Mouse (Mus musculus) monocyte, adult 2 months (primary cell): ENCODE data around the gene Mettl27.
A peak's percentile ranks its signal among the peaks of the same experiment; 100 is the strongest.
"Not testable (repeated sequence)": the region's sequence is repeated elsewhere in the genome, so short reads cannot be mapped to it uniquely, and the experiment has no call there.

ENCODE experiments used
- DNase-seq, 2 experiments: peaks; one replicate each; pipeline ENCODE4 v3.0.0; 2022; ENCODE audit warnings: low spot score in 2 of 2, low read depth in 1 of 2

The Mettl27 gene

GRCm38 (mm10) chr5:134951053-134951884 is 19.1 kb downstream of the Mettl27 start:
- DNase-seq, result no peak

- no peak for DNase-seq
Measured at GRCm38 (mm10) chr5:134955491-134955890, 23.3 kb downstream of the Mettl27 start.

GRCm38 (mm10) chr5:134959114-134959513 is 26.9 kb downstream of the Mettl27 start:
- no peak for DNase-seq

GRCm38 (mm10) chr5:134960430-134960829 is 28.3 kb downstream of the Mettl27 start:
- DNase-seq, result no peak

GRCm38 (mm10) chr5:134961519-134961918 is 29.4 kb downstream of the Mettl27 start:
- DNase-seq, result no peak

GRCm38 (mm10) chr5:134963546-134963945 is 31.4 kb downstream of the Mettl27 start:
- no peak for DNase-seq

- DNase-seq, result not testable (repeated sequence)
Measured at GRCm38 (mm10) chr5:134964655-134965054, 32.5 kb downstream of the Mettl27 start.

GRCm38 (mm10) chr5:134965473-134965851 is 33.3 kb downstream of the Mettl27 start:
- DNase-seq, result peak in 1 of 2 experiments; percentile 40

- no peak for DNase-seq
Measured at GRCm38 (mm10) chr5:134965852-134966821, 34.0 kb downstream of the Mettl27 start.

GRCm38 (mm10) chr5:134967164-134967944 is 35.2 kb downstream of the Mettl27 start:
- DNase-seq, result no peak

GRCm38 (mm10) chr5:134970671-134971070 is 38.5 kb downstream of the Mettl27 start:
- no peak for DNase-seq

- DNase-seq, result no peak
Measured at GRCm38 (mm10) chr5:134973081-134973480, 40.9 kb downstream of the Mettl27 start.

GRCm38 (mm10) chr5:134973526-134973925 is 41.4 kb downstream of the Mettl27 start:
- DNase-seq, result no peak

GRCm38 (mm10) chr5:134974294-134974693 is 42.1 kb downstream of the Mettl27 start:
- no peak for DNase-seq

GRCm38 (mm10) chr5:134974921-134975320 is 42.8 kb downstream of the Mettl27 start:
- DNase-seq, result no peak

GRCm38 (mm10) chr5:134976164-134976563 is 44.0 kb downstream of the Mettl27 start:
- no peak for DNase-seq

GRCm38 (mm10) chr5:134976577-134977250 is 44.5 kb downstream of the Mettl27 start:
- DNase-seq, result no peak

- DNase-seq, result no peak
Measured at GRCm38 (mm10) chr5:134977837-134978236, 45.7 kb downstream of the Mettl27 start.

GRCm38 (mm10) chr5:134981149-134981548 is 49.0 kb downstream of the Mettl27 start:
- DNase-seq, result no peak

GRCm38 (mm10) chr5:134983111-134983510 is 50.9 kb downstream of the Mettl27 start:
- no peak for DNase-seq
